Mouse (Mus musculus) ES-E14 (cell line): Measurements from ENCODE around the gene Ptprm. TPM values are rescaled to one million over a fixed set of nuclear protein-coding genes. Genes with fewer than 3 reads are reported as not detected.

Experiments
- DNase-seq: peaks from one replicate; pipeline ENCODE4 v3.0.0-alpha.2; 2013; ENCODE audit warnings: low read depth, low spot score
- H3K27ac ChIP-seq: 2 replicates; pipeline ENCODE4 v1.5.1; 2012; ENCODE audit warnings: low read depth, mild to moderate bottlenecking, low read length, moderate library complexity, mixed read lengths; ENCODE audit not compliant: poor library complexity, insufficient read depth, severe bottlenecking
- H3K36me3 ChIP-seq: 2 replicates; pipeline ENCODE4 v1.6.1; 2012; ENCODE audit warnings: mild to moderate bottlenecking, low read length, moderate library complexity, mixed read lengths; ENCODE audit not compliant: control insufficient read depth, poor library complexity, insufficient read depth, severe bottlenecking
- H3K4me1 ChIP-seq, 2 experiments: fragments of 150-350 bp in 1 of 2; sonication (generic) in 1 of 2; 2 replicates each; pipeline ENCODE4 v1.6.1; 2012; ENCODE audit warnings: low read length in 2 of 2, mild to moderate bottlenecking in 1 of 2, mixed read lengths in 1 of 2; ENCODE audit not compliant: control insufficient read depth in 2 of 2, insufficient read depth in 2 of 2, poor library complexity in 1 of 2
- H3K4me3 ChIP-seq, 2 experiments: fragments of 150-350 bp in 1 of 2; sonication (generic) in 1 of 2; 2 replicates each; pipeline ENCODE4 v1.5.1; 2012; ENCODE audit warnings: low read length in 2 of 2, low read depth in 1 of 2, mild to moderate bottlenecking in 1 of 2, mixed read lengths in 1 of 2; ENCODE audit not compliant: insufficient read depth in 1 of 2, poor library complexity in 1 of 2, severe bottlenecking in 1 of 2
- H3K9ac ChIP-seq: 2 replicates; pipeline ENCODE4 v1.6.1; 2012; ENCODE audit warnings: low read depth, mild to moderate bottlenecking, low read length, mixed read lengths; ENCODE audit not compliant: poor library complexity, insufficient read depth, severe bottlenecking
- H3K9me3 ChIP-seq: fragments of 150-350 bp; sonication (generic); 2 replicates; pipeline ENCODE4 v1.6.1; 2012; ENCODE audit warnings: low read depth, mild to moderate bottlenecking, low read length; ENCODE audit not compliant: control insufficient read depth, insufficient read depth
- CHD2 ChIP-seq: IDR thresholded peaks from 2 replicates; pipeline ENCODE4 v1.6.1; 2014; ENCODE audit warnings: mild to moderate bottlenecking, low read depth, low read length, inconsistent platforms
- HCFC1 ChIP-seq: IDR thresholded peaks from 2 replicates; pipeline ENCODE4 v1.6.1; 2012; ENCODE audit warnings: low read length, inconsistent platforms, borderline replicate concordance; ENCODE audit not compliant: insufficient read depth
- MAFK ChIP-seq: IDR thresholded peaks from 2 replicates; pipeline ENCODE4 v1.6.1; 2014; ENCODE audit warnings: mild to moderate bottlenecking, low read depth, low read length, inconsistent platforms; ENCODE audit not compliant: insufficient read depth
- ZC3H11A ChIP-seq: IDR thresholded peaks from 2 replicates; pipeline ENCODE4 v1.6.1; 2012; ENCODE audit warnings: low read depth, mild to moderate bottlenecking, inconsistent platforms, low read length, borderline replicate concordance
- ZNF384 ChIP-seq: IDR thresholded peaks from 2 replicates; pipeline ENCODE4 v1.6.1; 2012; ENCODE audit warnings: low read depth, low read length, inconsistent platforms
- in situ Hi-C, 2 experiments: fragments of 600-800 bp; cut with MboI; formaldehyde crosslinking; loops; one replicate each; pipeline ENCODE4 v1.15.1; 2025; ENCODE audit warnings: low sequenced_read_pairs in 2 of 2, inconsistent platforms in 1 of 2; ENCODE audit not compliant: unreplicated experiment in 2 of 2
- total RNA-seq: library from RNA; depleted of rRNA; stranded (reverse); fragments of 300-350 nt; gene quantifications from 2 replicates; pipeline ENCODE4 v1.2.3, GENCODE M21; 2012

Gene Ptprm
- total RNA-seq, 1 experiment = 2.9 TPM

GRCm38 (mm10) chr17:66707684-66708083, 646.6 kb downstream of the Ptprm start:
- in situ Hi-C loops = no loop called here
- no peaks in the 10 kb centered on the region for H3K4me1 ChIP-seq
- H3K4me3 ChIP-seq = no peak overlapping the region
- H3K9ac ChIP-seq = no peak overlapping the region
- no peak overlapping the region for H3K27ac ChIP-seq
- no peak for TF ChIP-seq CHD2
- no peak for TF ChIP-seq MAFK
- no peak for TF ChIP-seq HCFC1
- no peak for TF ChIP-seq ZNF384
- TF ChIP-seq ZC3H11A = no peak
- no peak for DNase-seq
- no peaks in the 10 kb centered on the region for H3K9me3 ChIP-seq
- no peaks in the 10 kb centered on the region for H3K36me3 ChIP-seq

DNA sequence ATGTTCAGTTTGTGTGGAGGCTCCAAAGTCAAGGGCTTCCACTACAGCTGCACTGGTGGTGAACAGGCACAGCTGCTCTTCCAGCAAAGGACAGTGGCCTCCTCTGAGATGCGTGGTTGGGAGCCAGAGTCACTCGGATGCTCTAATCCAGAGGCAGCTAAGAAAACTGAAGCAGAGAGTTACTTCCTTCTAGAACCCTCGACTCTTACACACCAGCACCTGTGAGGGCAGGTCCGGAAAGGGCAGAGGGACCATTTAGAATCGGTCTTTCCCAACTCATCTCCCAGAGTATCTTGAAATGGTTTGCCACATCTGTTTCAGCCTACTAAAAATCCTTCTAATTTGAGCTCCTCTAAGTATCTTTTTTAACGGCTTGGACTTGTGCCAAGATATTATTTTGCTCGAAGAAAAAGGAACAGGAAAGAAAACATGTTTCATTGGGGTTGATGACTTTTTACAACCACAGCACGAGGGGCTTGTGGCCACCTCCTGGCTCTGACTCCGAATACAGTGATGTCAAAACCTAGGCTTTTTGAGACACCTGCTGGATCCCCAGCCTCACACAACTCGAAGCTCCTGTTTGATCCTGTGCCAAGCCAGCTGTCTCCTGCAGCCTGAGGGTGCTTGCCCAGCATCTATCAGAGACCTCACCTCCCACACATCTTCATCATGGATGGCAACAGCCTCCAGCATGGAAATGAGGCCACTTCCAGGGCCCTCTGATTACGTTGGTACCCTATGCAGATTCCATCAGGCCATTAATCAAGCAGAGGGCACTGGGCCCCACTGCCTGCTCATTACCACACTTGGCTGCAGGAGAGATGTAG, 652.7 kb downstream of the Ptprm start:
- DNase-seq = no peak
- Histone ChIP-seq H3K4me3 (no peak overlapping the region), H3K27ac (no peak overlapping the region), H3K9me3 (no peaks in the 10 kb centered on the region), H3K9ac (no peak overlapping the region), H3K36me3 (no peaks in the 10 kb centered on the region), H3K4me1 (no peaks in the 10 kb centered on the region)
- in situ Hi-C loops = no loop called here
- TF ChIP-seq CHD2 = no peak
- no peak for TF ChIP-seq MAFK
- no peak for TF ChIP-seq ZNF384
- TF ChIP-seq ZC3H11A = no peak
- TF ChIP-seq HCFC1 = no peak

DNA sequence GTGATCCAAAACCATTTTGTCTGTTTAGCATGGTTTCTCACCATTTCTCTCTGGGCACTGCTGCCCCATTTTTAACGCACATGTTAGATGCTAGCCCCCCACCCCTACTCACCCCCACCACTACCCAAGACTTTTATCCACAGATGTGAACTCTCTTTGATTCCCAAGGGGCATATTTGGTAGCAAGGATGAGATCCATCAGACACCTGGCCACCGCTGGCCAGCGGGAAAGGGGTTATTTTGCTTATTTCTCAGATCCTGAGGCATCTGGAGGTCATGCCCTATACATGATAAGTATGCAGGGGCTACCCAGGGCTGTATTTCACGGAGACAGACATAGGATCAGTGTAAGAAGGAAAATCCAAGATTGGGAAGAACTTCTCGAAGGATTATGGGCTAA, 654.4 kb downstream of the Ptprm start:
- in situ Hi-C loops = no loop called here
- no peak for DNase-seq
- H3K9me3 ChIP-seq = no peaks in the 10 kb centered on the region

DNA sequence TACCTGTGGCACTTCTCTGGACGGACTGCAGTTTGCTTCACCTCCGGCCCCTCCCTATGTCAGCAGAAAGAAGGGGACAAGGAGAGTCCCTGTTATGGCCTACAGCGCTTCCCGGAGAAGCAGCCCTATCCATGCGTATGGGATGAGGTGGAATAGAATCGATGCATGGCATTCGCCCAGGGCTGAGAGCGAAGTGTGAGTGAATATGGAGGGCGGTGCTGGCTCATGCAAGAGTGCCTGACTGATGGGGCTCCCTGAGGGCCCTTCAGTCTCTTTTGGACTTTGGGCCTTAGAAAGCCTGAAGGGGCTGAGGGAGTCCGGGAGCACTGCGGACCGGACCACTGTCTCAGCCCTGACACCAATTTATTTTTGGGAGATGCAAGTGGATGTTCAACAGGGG, 656.6 kb downstream of the Ptprm start:
- no peak overlapping the region for H3K9ac ChIP-seq
- H3K9me3 ChIP-seq = peaks cover 2% of the 10 kb centered on the region; the same call in 1 of the 2 replicates
- no peak overlapping the region for H3K27ac ChIP-seq
- H3K4me1 ChIP-seq = no peaks in the 10 kb centered on the region
- in situ Hi-C loops = no loop called here
- DNase-seq = no peak
- H3K36me3 ChIP-seq = no peaks in the 10 kb centered on the region
- TF ChIP-seq MAFK (no peak), ZNF384 (no peak), ZC3H11A (no peak)
- H3K4me3 ChIP-seq = no peak overlapping the region

More for the DNA sequence above, 654.4 kb downstream of the Ptprm start:
- Histone ChIP-seq H3K4me3 (no peak overlapping the region), H3K36me3 (no peaks in the 10 kb centered on the region), H3K27ac (no peak overlapping the region), H3K4me1 (no peaks in the 10 kb centered on the region), H3K9ac (no peak overlapping the region)
- TF ChIP-seq HCFC1 (no peak), CHD2 (no peak), MAFK (no peak), ZNF384 (no peak), ZC3H11A (no peak)
